Mouse (Mus musculus): ENCODE measurements around the gene Magt1. TPM values are rescaled to one million over a fixed set of nuclear protein-coding genes. Genes with fewer than 3 reads are reported as not detected.
A peak's percentile ranks its signal among the peaks of the same experiment; 100 is the strongest.
"Not testable (repeated sequence)": the region's sequence is repeated elsewhere in the genome, so short reads cannot be mapped to it uniquely, and the experiment has no call there.

The Magt1 gene
- polyA plus RNA-seq, 1 experiment from 2014 or later, result 29.1 TPM

DNA sequence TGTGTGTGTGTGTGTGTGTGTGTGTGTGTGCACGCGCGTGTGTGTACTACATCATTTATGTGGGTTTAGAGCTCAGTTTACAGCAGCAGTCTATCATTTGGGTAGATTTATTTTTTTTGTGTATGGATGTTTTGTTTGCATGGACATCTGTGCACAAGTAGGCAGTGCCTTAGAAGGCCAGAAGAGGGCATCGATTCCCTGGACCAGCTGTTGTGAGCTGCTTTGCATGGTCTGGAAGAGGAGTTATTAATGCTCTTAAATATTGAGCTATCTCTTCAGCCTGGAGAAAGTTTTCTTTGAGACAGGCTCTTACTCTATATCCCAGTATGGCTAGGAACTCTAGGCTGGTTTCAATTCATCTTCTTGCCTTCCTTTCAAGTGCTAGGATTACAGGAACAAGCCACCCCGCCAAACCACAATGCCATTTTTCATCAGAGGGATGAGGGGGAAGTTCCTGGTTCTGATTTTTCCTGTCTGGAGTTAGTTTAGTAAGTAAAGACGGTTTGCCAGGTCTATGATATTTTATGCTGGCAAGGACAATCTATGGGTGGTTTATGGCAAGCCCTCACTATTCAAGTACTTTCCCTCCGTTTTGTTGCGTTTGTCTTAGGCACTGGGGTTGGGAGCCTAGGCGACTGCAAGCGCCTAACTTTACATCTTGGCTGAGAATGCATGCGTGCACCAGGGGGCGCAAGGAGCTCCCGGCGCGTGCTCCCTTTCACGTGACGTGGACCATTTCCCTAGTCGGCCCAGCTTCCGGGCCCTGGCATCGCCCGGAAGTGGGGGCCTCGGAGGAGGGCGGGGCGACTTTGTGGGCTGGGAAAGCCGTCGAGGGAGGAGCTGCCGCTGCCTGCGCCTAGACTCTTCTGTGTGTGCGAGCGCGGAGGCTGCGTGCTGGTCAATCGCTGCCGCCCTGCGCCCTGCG, 15.0 kb upstream of the Magt1 start, which contains the start of gene Atp7a:
TSS of gene Atp7a (plus strand) at position 859 of the 925 bp plus-strand sequence.
- Histone ChIP-seq H3K9ac (peak within 1 kb of the TSS; percentile 57), H3K4me2 (peak within 1 kb of the TSS; percentile 69), H3K27me3 (no peaks in the 10 kb centered on the region), H3K36me3 (replicated peaks) (peaks cover 4% of the 10 kb centered on the region; the same call in 1 of the 2 replicates), H3K4me1 (replicated peaks) (0 out of 2 replicates have a peak, but pooled peaks cover 5% of the 10 kb centered on the region), H3K9me3 (replicated peaks) (no peaks in the 10 kb centered on the region), H3K4me3 (replicated peaks) (peak within 1 kb of the TSS; percentile 64), H3K27ac (replicated peaks) (peak within 1 kb of the TSS; percentile 66; the same call in 1 of the 2 replicates)
- WGBS (ENCODE audit: insufficient replicate concordance), result 15% methylated on average over 36 of the region's 36 CpGs
- peak; percentile 98 for ATAC-seq (ENCODE audit: insufficient read depth)

DNA sequence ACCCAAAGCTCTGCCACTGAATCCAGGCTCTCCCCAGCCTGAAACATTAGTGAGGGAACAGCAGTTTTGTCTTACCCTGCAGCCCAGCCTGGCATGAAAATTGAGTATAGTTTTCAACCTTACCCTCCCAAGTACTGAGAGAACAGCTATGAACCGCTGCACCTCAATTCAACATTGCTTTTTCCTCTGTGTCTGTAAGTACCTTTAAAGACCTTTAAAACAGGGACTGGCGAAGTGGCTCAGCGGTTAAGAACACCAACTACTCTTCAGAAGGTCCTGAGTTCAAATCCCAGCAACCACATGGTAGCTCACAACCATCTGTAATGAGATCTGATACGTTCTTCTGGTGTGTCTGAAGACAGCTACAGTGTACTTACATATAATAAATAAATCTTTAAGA, 5.8 kb upstream of the Magt1 start:
- 65% methylated on average over 4 of the region's 4 CpGs for WGBS (ENCODE audit: insufficient replicate concordance)
- H3K9me3 ChIP-seq (replicated peaks), result no peaks in the 10 kb centered on the region
- H3K4me2 ChIP-seq, result peak overlapping the region; percentile 55; the same call in 1 of the 2 replicates
- H3K9ac ChIP-seq, result no peak overlapping the region
- peaks cover 10% of the 10 kb centered on the region for H3K4me1 ChIP-seq (replicated peaks)
- no peak for ATAC-seq (ENCODE audit: insufficient read depth)
- no peaks in the 10 kb centered on the region for H3K27me3 ChIP-seq
- no peak overlapping the region for H3K4me3 ChIP-seq (replicated peaks)
- no peak overlapping the region for H3K27ac ChIP-seq (replicated peaks)
- peaks cover 26% of the 10 kb centered on the region; the same call in 1 of the 2 replicates for H3K36me3 ChIP-seq (replicated peaks)

DNA sequence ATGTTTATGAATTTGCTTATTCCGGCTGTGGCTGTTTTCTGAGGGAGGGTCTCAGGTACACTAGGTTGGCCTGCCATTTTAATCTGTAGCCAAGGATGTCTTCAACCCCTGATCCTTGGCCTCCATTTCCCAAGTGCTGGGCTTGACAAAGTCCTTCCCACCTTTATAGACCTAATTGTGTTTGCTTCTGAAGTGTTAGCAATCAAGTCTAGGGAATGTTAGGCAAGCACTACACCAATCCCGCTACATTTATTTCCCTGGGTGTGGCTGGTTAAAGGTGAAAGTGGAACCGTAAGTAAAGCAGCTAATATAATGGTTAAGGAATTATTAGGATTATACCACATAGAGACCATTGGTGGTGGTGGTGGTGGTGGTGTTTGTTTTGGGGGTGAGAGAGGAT, 5.4 kb upstream of the Magt1 start:
- no peaks in the 10 kb centered on the region for H3K9me3 ChIP-seq (replicated peaks)
- no peak for ATAC-seq (ENCODE audit: insufficient read depth)
- H3K4me2 ChIP-seq, result peak overlapping the region; percentile 55
- H3K4me3 ChIP-seq (replicated peaks), result peak overlapping the region; percentile 68
- peaks cover 14% of the 10 kb centered on the region for H3K4me1 ChIP-seq (replicated peaks)
- no peak overlapping the region for H3K27ac ChIP-seq (replicated peaks)
- H3K9ac ChIP-seq, result no peak overlapping the region
- WGBS (ENCODE audit: insufficient replicate concordance), result 48% methylated on average over 3 of the region's 3 CpGs
- peaks cover 25% of the 10 kb centered on the region; the same call in 1 of the 2 replicates for H3K36me3 ChIP-seq (replicated peaks)
- no peaks in the 10 kb centered on the region for H3K27me3 ChIP-seq

DNA sequence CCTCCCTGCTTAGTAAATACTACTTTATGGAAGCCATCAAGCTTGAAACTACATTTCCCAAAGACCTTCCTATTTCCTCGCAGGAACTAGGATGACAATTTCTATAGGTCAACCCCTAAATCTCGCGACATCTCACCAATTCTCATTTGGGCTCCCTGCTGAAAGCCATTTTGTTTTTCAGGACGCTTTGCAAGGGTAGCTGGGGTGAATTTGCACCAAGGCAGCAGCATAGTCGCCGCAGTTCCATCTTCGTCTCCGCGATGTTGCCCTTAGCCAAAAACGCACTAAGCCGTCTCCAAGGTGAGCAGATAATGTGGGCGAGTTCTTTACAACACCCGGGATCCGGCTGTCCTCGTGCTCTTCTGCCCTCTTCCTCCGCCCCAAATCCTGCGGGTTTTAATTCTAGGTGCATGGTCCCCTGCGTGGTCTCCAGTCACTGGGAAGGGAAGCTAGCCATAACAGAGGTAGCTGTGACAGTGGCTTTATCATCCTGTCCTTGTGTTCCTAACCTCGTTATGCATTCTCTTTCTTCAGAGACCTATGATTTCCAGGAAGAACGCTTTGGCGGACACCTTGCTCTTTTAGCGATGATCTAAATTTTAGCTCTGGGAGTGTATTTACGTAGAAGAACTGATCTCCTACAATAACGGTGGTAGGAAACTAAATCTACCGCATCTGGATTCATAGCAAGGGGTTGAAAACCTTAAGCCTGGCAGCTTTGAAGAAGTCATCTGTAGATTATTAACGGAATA, 4.0 kb upstream of the Magt1 start, which contains the start of gene Cox7b:
TSS of gene Cox7b (plus strand) at position 130 of the 752 bp plus-strand sequence.
- Histone ChIP-seq H3K4me3 (replicated peaks) (peak within 1 kb of the TSS; percentile 68), H3K4me2 (peak within 1 kb of the TSS; percentile 55), H3K27me3 (no peaks in the 10 kb centered on the region), H3K27ac (replicated peaks) (peak within 1 kb of the TSS; percentile 82), H3K4me1 (replicated peaks) (peaks cover 14% of the 10 kb centered on the region), H3K36me3 (replicated peaks) (peaks cover 14% of the 10 kb centered on the region; the same call in 1 of the 2 replicates), H3K9me3 (replicated peaks) (no peaks in the 10 kb centered on the region), H3K9ac (peak within 1 kb of the TSS; percentile 59)
- peak; percentile 15; the same call in 1 of the 2 replicates for ATAC-seq (ENCODE audit: insufficient read depth)
- 14% methylated on average over 26 of the region's 26 CpGs for WGBS (ENCODE audit: insufficient replicate concordance)

DNA sequence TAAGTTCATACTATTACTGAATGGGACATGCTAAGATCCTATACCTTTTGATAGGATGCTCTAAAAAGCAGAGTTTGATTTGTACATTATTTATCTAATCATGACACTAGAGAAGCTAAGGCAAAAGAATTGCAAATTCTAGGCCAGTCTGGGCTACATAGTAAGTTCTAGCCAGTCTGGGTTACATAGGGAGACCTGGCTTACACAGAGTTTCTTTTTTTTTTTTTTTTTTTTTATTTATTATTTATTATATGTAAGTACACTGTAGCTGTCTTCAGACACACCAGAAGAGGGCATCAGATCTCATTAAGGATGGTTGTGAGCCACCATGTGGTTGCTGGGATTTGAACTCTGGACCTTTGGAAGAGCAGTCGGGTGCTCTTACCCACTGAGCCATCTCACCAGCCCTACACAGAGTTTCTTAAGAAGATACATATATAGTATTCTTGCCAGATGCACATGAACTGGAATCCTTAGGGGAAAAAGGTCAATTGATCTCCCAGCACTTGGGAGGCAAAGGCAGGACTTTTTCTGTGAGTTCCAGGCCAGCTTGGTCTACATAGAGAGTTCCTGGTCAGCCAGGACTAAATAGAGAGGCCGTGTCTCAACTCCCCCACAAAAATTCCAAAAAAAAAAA, 3.2 kb upstream of the Magt1 start:
- WGBS (ENCODE audit: insufficient replicate concordance), result 45% methylated on average over 2 of the region's 2 CpGs
- Histone ChIP-seq H3K36me3 (replicated peaks) (peaks cover 11% of the 10 kb centered on the region; the same call in 1 of the 2 replicates), H3K27ac (replicated peaks) (peak overlapping the region; percentile 82), H3K4me2 (peak overlapping the region; percentile 55), H3K4me1 (replicated peaks) (peaks cover 17% of the 10 kb centered on the region), H3K4me3 (replicated peaks) (peak overlapping the region; percentile 68)
- not testable (repeated sequence) for H3K9me3 ChIP-seq (replicated peaks); H3K27me3 ChIP-seq; H3K9ac ChIP-seq; ATAC-seq (ENCODE audit: insufficient read depth)

DNA sequence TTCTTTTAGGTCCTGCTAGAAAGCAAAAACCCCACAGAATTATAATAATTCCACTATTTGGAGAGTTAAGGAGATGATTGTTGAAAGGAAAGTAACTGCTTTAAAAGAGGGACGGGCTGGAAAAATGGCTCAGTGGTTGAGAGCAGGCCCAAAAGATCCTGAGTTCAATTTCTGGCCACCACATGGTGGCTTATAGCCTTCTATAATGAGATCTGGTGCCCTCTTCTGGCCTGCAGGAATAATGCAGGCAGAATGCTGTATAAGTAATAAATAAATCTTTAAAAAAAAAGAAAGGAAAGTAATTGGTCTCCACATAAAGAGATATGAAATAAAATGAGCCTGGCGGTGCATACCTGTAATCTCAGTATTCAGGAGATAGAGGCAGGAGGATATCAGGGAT, 1.5 kb upstream of the Magt1 start:
- Histone ChIP-seq H3K27ac (replicated peaks) (no peak overlapping the region), H3K4me2 (no peak overlapping the region), H3K9me3 (replicated peaks) (no peaks in the 10 kb centered on the region), H3K27me3 (no peaks in the 10 kb centered on the region), H3K4me1 (replicated peaks) (peaks cover 23% of the 10 kb centered on the region), H3K4me3 (replicated peaks) (no peak overlapping the region), H3K36me3 (replicated peaks) (no peaks in the 10 kb centered on the region), H3K9ac (no peak overlapping the region)
- no peak for ATAC-seq (ENCODE audit: insufficient read depth)
- 13% methylated on average over 2 of the region's 2 CpGs for WGBS (ENCODE audit: insufficient replicate concordance)

DNA sequence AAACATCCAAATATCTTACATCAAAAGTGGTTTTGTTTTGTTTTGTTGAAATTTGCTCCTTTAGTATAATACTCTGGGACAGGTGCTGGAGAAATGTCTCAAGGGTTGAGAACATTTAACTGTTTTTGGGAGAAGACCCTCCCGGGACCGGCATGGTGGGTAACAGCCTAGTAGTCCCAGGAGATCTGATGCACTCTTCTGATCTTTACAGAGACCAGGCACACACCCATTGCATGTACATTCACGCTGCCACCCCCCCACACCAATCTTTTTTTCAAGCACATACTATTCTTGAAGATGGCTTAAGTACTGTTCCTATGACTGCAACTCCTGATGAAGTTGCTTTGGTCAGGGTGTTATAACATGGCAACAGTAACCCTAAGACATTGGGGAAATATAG, 853 bp upstream of the Magt1 start:
- ATAC-seq (ENCODE audit: insufficient read depth), result no peak
- Histone ChIP-seq H3K4me3 (replicated peaks) (peak overlapping the region; percentile 46), H3K9ac (peak overlapping the region; percentile 39), H3K9me3 (replicated peaks) (no peaks in the 10 kb centered on the region), H3K4me2 (peak overlapping the region; percentile 71), H3K4me1 (replicated peaks) (peaks cover 23% of the 10 kb centered on the region), H3K27me3 (no peaks in the 10 kb centered on the region), H3K36me3 (replicated peaks) (no peaks in the 10 kb centered on the region), H3K27ac (replicated peaks) (peak overlapping the region; percentile 81)
- WGBS (ENCODE audit: insufficient replicate concordance), result 54% methylated on average over 3 of the region's 3 CpGs

DNA sequence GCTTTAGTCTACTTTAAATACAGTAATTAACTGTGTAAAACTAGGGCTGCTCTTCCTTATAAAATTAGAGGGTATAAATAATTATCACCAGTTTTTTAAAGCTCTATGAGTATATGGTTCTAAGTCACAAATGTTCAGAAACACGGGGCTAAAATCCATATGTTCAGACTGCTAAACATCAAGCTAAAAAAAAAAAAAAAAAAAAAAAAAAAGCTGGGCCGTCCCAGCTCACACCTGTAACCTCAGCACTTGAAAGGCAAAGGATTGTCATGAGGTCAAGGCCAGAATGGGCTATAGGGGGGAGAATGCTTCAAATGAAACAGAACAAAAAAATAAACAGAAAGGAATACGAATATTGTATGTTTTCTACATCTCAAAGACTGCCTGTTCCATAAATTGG, 944 bp downstream of the Magt1 start:
- no peaks in the 10 kb centered on the region for H3K27me3 ChIP-seq
- no peak for ATAC-seq (ENCODE audit: insufficient read depth)
- H3K4me3 ChIP-seq (replicated peaks), result peak overlapping the region; percentile 73
- H3K36me3 ChIP-seq (replicated peaks), result no peaks in the 10 kb centered on the region
- 7% methylated on average over 3 of the region's 3 CpGs for WGBS (ENCODE audit: insufficient replicate concordance)
- no peaks in the 10 kb centered on the region for H3K9me3 ChIP-seq (replicated peaks)
- H3K27ac ChIP-seq (replicated peaks), result peak overlapping the region; percentile 94; the same call in 1 of the 2 replicates
- H3K4me2 ChIP-seq, result peak overlapping the region; percentile 69
- H3K4me1 ChIP-seq (replicated peaks), result peaks cover 15% of the 10 kb centered on the region
- H3K9ac ChIP-seq, result peak overlapping the region; percentile 70

DNA sequence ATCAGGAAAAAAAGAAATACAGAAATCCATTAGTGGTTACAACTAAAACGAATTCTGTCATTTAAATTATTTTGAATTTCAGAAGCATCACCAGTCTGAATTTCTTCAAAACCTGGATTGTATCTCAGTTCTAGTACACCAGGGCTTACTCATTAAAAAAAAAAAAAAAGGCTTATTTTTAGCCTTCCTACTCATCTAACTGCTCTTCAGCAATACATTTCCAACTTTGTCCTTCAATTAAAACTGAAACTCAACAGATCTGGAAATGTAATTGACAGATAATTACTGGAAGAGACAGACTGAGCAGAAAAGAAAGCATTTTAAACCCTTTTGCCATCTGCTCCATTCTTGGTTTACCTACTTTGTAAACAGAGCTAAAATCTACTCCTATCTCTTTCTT, 10.1 kb downstream of the Magt1 start:
- no peak overlapping the region for H3K9ac ChIP-seq
- H3K27me3 ChIP-seq, result no peaks in the 10 kb centered on the region
- no peak for ATAC-seq (ENCODE audit: insufficient read depth)
- 60% methylated on average over 1 of the region's 1 CpGs for WGBS (ENCODE audit: insufficient replicate concordance)
- no peaks in the 10 kb centered on the region for H3K9me3 ChIP-seq (replicated peaks)
- H3K36me3 ChIP-seq (replicated peaks), result 0 out of 2 replicates have a peak, but pooled peaks cover 8% of the 10 kb centered on the region
- H3K4me3 ChIP-seq (replicated peaks), result no peak overlapping the region
- H3K27ac ChIP-seq (replicated peaks), result no peak overlapping the region
- H3K4me1 ChIP-seq (replicated peaks), result no peaks in the 10 kb centered on the region; the same call in 1 of the 2 replicates
- H3K4me2 ChIP-seq, result no peak overlapping the region

DNA sequence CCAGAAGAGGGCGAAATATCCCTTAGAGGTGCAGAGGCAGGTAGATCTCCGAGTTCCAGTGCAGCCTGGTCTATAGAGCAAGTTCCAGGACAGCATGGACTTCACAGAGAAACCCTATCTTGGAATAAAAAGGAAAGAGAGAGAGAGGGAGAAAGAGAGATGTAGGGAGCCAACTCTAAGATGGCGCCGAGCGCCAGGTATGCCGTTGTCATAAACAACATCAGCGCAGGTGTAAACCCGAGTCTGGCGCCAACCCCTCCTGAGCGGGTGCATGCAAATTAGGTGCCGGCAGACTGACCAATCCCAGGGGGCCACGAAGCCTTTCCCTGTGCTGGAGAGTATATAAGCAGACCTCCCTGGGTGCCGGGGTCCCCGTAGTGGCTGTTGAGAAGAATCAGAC, 54.6 kb downstream of the Magt1 start:
- not testable (repeated sequence) for H3K27me3 ChIP-seq; ATAC-seq (ENCODE audit: insufficient read depth)
- 66% methylated on average over 14 of the region's 14 CpGs for WGBS (ENCODE audit: insufficient replicate concordance)

More for the DNA sequence above, 54.6 kb downstream of the Magt1 start:
- H3K9me3 ChIP-seq (replicated peaks); H3K4me1 ChIP-seq (replicated peaks); H3K27ac ChIP-seq (replicated peaks); H3K9ac ChIP-seq; H3K36me3 ChIP-seq (replicated peaks); H3K4me2 ChIP-seq; H3K4me3 ChIP-seq (replicated peaks): not testable (repeated sequence)

Measured in liver, embryonic 15.5 days (tissue).